Mouse (Mus musculus) thymus, adult 2 months (tissue): Measurements from ENCODE around the gene Opa3.

ENCODE experiments used
- CTCF ChIP-seq: fragments of 200-500 bp; IDR thresholded peaks from 2 replicates; pipeline ENCODE4 v1.5.1; 2012; ENCODE audit warnings: mild to moderate bottlenecking, control low read depth, low read length, moderate library complexity, borderline replicate concordance; ENCODE audit not compliant: control insufficient read depth, poor library complexity, insufficient read depth; ENCODE audit errors: extremely low read depth
- POLR2A ChIP-seq: fragments of 200-500 bp; IDR thresholded peaks from 2 replicates; pipeline ENCODE4 v1.6.1; 2012; ENCODE audit warnings: mild to moderate bottlenecking, low read length, control low read depth, moderate library complexity; ENCODE audit not compliant: control insufficient read depth, poor library complexity, insufficient read depth; ENCODE audit errors: extremely low read depth

DNA sequence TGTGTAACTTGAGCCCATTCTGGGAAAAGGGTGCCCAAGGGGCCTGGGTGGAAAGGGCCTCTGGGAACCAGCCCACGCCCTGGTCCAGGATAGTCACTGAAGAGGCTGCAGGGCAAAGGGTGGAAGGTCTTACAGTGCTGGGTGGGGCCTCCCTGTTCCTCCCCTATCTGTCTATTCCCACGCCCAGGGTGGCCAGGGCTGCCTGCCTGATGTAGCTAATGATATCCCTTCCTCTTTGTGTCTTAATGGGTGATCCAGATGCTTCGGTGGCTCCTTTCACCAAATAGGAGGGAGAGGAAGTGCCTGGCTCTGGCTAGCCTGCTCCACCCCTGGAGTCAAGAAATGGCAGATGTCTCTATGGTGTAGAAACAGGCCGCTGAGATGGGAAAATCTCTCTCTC lies 3.2 kb upstream of the Opa3 start:
- TF ChIP-seq CTCF: no peak
- no peak for TF ChIP-seq POLR2A
